Mouse (Mus musculus) hindlimb bud, embryonic 11.5 days (tissue): ENCODE measurements around the gene Usp12.

Source experiments
- DNase-seq: peaks from one replicate; pipeline ENCODE4 v3.0.0-alpha.2; 2012; ENCODE audit warnings: low read depth, low spot score; ENCODE audit errors: extremely low spot score

Usp12 gene

GRCm38 (mm10) chr5:146794853-146795252 is at the start of gene Usp12:
Gene Usp12, minus strand, starts transcription at chr5:146795006.
- DNase-seq, result peak; percentile 61

GRCm38 (mm10) chr5:146844301-146844941 is 49.6 kb upstream of the Usp12 start:
- no peak for DNase-seq

- no peak for DNase-seq
Observed at GRCm38 (mm10) chr5:146841996-146842395, 47.2 kb upstream of the Usp12 start.

- DNase-seq, result no peak
Observed at GRCm38 (mm10) chr5:146841301-146841700, 46.5 kb upstream of the Usp12 start.

GRCm38 (mm10) chr5:146840422-146840821 is 45.6 kb upstream of the Usp12 start:
- DNase-seq, result no peak

GRCm38 (mm10) chr5:146839760-146840159 is 45.0 kb upstream of the Usp12 start:
- no peak for DNase-seq

- DNase-seq, result no peak
Observed at GRCm38 (mm10) chr5:146838836-146839648, 44.2 kb upstream of the Usp12 start.

- DNase-seq, result no peak
Observed at GRCm38 (mm10) chr5:146837967-146838720, 43.3 kb upstream of the Usp12 start.

GRCm38 (mm10) chr5:146834959-146835358 is 40.2 kb upstream of the Usp12 start:
- DNase-seq, result no peak

- DNase-seq, result no peak
Observed at GRCm38 (mm10) chr5:146833673-146834201, 38.9 kb upstream of the Usp12 start.

- DNase-seq, result peak; percentile 86
Observed at GRCm38 (mm10) chr5:146832769-146833448, 38.1 kb upstream of the Usp12 start, which contains the start of gene Rpl21. Gene Rpl21, plus strand, starts transcription at chr5:146832890.

- DNase-seq, result no peak
Observed at GRCm38 (mm10) chr5:146832435-146832768, 37.6 kb upstream of the Usp12 start.

- DNase-seq, result no peak
Observed at GRCm38 (mm10) chr5:146829528-146829927, 34.7 kb upstream of the Usp12 start.

- no peak for DNase-seq
Observed at GRCm38 (mm10) chr5:146823005-146823404, 28.2 kb upstream of the Usp12 start.

GRCm38 (mm10) chr5:146818906-146819623 is 24.3 kb upstream of the Usp12 start:
- no peak for DNase-seq

GRCm38 (mm10) chr5:146817583-146817982 is 22.8 kb upstream of the Usp12 start:
- DNase-seq, result no peak

- DNase-seq, result no peak
Observed at GRCm38 (mm10) chr5:146815394-146815793, 20.6 kb upstream of the Usp12 start.

GRCm38 (mm10) chr5:146813421-146813820 is 18.6 kb upstream of the Usp12 start:
- no peak for DNase-seq

GRCm38 (mm10) chr5:146812866-146813265 is 18.1 kb upstream of the Usp12 start:
- no peak for DNase-seq

GRCm38 (mm10) chr5:146809951-146810350 is 15.1 kb upstream of the Usp12 start:
- DNase-seq, result no peak
